Mouse (Mus musculus) liver, embryonic 16.5 days (tissue): ENCODE data around the gene Cpne2. TPM values are rescaled to one million over a fixed set of nuclear protein-coding genes. Genes with fewer than 3 reads are reported as not detected.

Experiments used
- ATAC-seq: fragments of 200-750 bp; cut with Nextera tagmentation; 2 replicates; pipeline ENCODE4 v1.8.0; 2017; ENCODE audit warnings: low read depth, mild to moderate bottlenecking, moderate number of reproducible peaks, moderate library complexity
- H3K27ac ChIP-seq: fragments of 300-500 bp; sonication (generic); 2 replicates; pipeline ENCODE4 v1.5.1; 2014; ENCODE audit warnings: mild to moderate bottlenecking, low read length
- H3K27me3 ChIP-seq: fragments of 300-500 bp; sonication (generic); 2 replicates; pipeline ENCODE4 v1.6.1; 2014; ENCODE audit warnings: low read depth, low read length, mixed read lengths; ENCODE audit not compliant: control insufficient read depth, insufficient read depth
- H3K36me3 ChIP-seq: fragments of 300-500 bp; sonication (generic); 2 replicates; pipeline ENCODE4 v1.6.1; 2014; ENCODE audit warnings: mild to moderate bottlenecking; ENCODE audit not compliant: control insufficient read depth, insufficient read depth
- H3K4me1 ChIP-seq: fragments of 300-500 bp; sonication (generic); 2 replicates; pipeline ENCODE4 v1.6.1; 2014; ENCODE audit warnings: low read depth, low read length, mixed read lengths; ENCODE audit not compliant: control insufficient read depth
- H3K4me2 ChIP-seq: fragments of 300-500 bp; sonication (generic); 2 replicates; pipeline ENCODE4 v1.6.1; 2014; ENCODE audit warnings: low read depth, low read length, mixed read lengths
- H3K4me3 ChIP-seq: fragments of 300-500 bp; sonication (generic); 2 replicates; pipeline ENCODE4 v1.5.1; 2014; ENCODE audit warnings: low read depth, mild to moderate bottlenecking, low read length
- H3K9ac ChIP-seq: fragments of 300-500 bp; sonication (generic); 2 replicates; pipeline ENCODE4 v1.6.1; 2014; ENCODE audit warnings: low read depth, low read length
- H3K9me3 ChIP-seq: fragments of 300-500 bp; sonication (generic); replicated peaks from 2 replicates; pipeline ENCODE4 v1.6.1; 2016; ENCODE audit warnings: low read length; ENCODE audit not compliant: control insufficient read depth
- WGBS: fragments of 180-500 bp; shearing (Covaris S2); extraction: QIAGEN DNeasy Blood & Tissue Kit; methylation state at CpG from one replicate; pipeline ENCODE4 v1.1.7; 2014; ENCODE audit not compliant: insufficient replicate concordance; 5-methylcytosine and 5-hydroxymethylcytosine counted together
- microRNA-seq: library from miRNA; unstranded; fragments of <30 nt; microRNA quantifications from one replicate; pipeline ENCODE4, GENCODE M21; 2016
- polyA plus RNA-seq: library from polyadenylated mRNA; unstranded; fragments of >200 nt; fragmentation: Nextera tagmentation; extraction: Ambion mirVana; gene quantifications from 2 replicates; pipeline ENCODE4 v1.2.1, GENCODE M21; 2015

The Cpne2 gene
- polyA plus RNA-seq, 1 experiment from 2014 or later = 2.2 TPM

- Histone ChIP-seq H3K36me3 (no peaks in the 10 kb centered on the region), H3K4me1 (peaks cover 11% of the 10 kb centered on the region), H3K9me3 (no peaks in the 10 kb centered on the region), H3K27ac (peak overlapping the region; percentile 62), H3K27me3 (no peaks in the 10 kb centered on the region), H3K4me3 (peak overlapping the region; percentile 100), H3K4me2 (peak overlapping the region; percentile 85), H3K9ac (peak overlapping the region; percentile 81)
- under 1% methylated on average over 31 of the region's 31 CpGs for WGBS
- ATAC-seq = no peak
Measured at GRCm38 (mm10) chr8:94602471-94603131, 69.8 kb downstream of the Cpne2 start.

GRCm38 (mm10) chr8:94604030-94604429 is 71.2 kb downstream of the Cpne2 start:
- H3K9ac ChIP-seq = no peak overlapping the region
- WGBS = 77% methylated on average over 2 of the region's 2 CpGs

GRCm38 (mm10) chr8:94607064-94607463 is 74.3 kb downstream of the Cpne2 start:
- Histone ChIP-seq H3K9me3 (no peaks in the 10 kb centered on the region), H3K27me3 (no peaks in the 10 kb centered on the region), H3K9ac (no peak overlapping the region), H3K4me2 (no peak overlapping the region), H3K4me3 (no peak overlapping the region), H3K36me3 (no peaks in the 10 kb centered on the region), H3K4me1 (peaks cover 2% of the 10 kb centered on the region), H3K27ac (no peak overlapping the region)
- ATAC-seq = no peak
- 86% methylated on average over 5 of the region's 5 CpGs for WGBS

More at GRCm38 (mm10) chr8:94604030-94604429, 71.2 kb downstream of the Cpne2 start:
- Histone ChIP-seq H3K4me3 (no peak overlapping the region), H3K9me3 (no peaks in the 10 kb centered on the region), H3K27me3 (no peaks in the 10 kb centered on the region), H3K36me3 (no peaks in the 10 kb centered on the region), H3K4me1 (peaks cover 11% of the 10 kb centered on the region), H3K4me2 (no peak overlapping the region), H3K27ac (no peak overlapping the region)
- no peak for ATAC-seq

Small RNA genes lying within 50 kb of the gene (microRNA-seq; reads per million reads assigned to microRNA genes)
- gene Mir7072 = not detected

Other genes starting within 250 kb of the Cpne2 start
- 0.20 and 0.46 TPM in 2 replicates for gene Slc12a3, start 203.8 kb upstream of the Cpne2 start, polyA plus RNA-seq
- 197 and 219 TPM in 2 replicates for gene Herpud1, start 146.6 kb upstream of the Cpne2 start, polyA plus RNA-seq
- 0.19 and 0.47 TPM in 2 replicates for gene Nlrc5, start 98.6 kb upstream of the Cpne2 start, polyA plus RNA-seq
- gene Rspry1, start 68.9 kb downstream of the Cpne2 start, polyA plus RNA-seq = 14.4 TPM in 2 replicates
- 24.6 and 26.2 TPM in 2 replicates for gene Fam192a, start 69.0 kb downstream of the Cpne2 start, polyA plus RNA-seq
- gene Arl2bp, start 133.6 kb downstream of the Cpne2 start, polyA plus RNA-seq = 19.0 and 19.5 TPM in 2 replicates
- 0.42 and 0.96 TPM in 2 replicates for gene Pllp, start 163.3 kb downstream of the Cpne2 start, polyA plus RNA-seq
- 0.27 and 0.37 TPM in 2 replicates for gene Ccl22, start 212.6 kb downstream of the Cpne2 start, polyA plus RNA-seq
- 0.47 and 0.71 TPM in 2 replicates for gene Cx3cl1, start 239.0 kb downstream of the Cpne2 start, polyA plus RNA-seq